Mouse (Mus musculus): ENCODE results near the gene Prokr2.

GRCm38 (mm10) chr2:132290808-132291207, 94.4 kb downstream of the Prokr2 start:
- TF ChIP-seq CTCF (IDR thresholded peaks at IDR 0.05; ENCODE audit: insufficient read depth, low read length) (no peak), POLR2A (IDR thresholded peaks at IDR 0.05; ENCODE audit: borderline replicate concordance, extremely low read depth, low read depth, low read length) (no peak)

All from lung, adult 2 months (tissue).